Comparison of ENCODE assay signal across 11 mouse cellular contexts in the genomic region with DNA sequence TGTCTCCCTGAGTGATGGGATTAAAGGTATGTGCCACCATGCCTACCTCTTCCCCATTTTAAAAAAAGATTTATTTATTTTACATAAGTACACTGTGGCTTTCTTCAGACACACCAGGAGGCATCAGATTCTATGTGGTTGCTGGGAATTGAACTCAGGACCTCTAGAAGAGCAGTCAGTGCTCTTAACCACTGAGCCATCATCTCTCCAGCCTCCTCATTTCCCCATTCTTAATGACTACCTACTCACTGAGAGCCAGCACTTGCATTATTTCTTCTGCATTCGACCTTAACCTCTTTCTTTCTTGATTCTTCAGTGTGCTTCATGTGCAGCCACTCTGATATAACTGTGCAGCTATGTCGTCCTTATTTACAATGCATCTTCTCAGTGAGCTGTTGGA. TPM values are rescaled to one million over a fixed set of nuclear protein-coding genes. Genes with fewer than 3 reads are reported as not detected.
"Had no signal": no experiment of that assay in that cellular context is flagged by ENCODE, and none has a peak within 500 bp of the region (broad histone marks: within the 10 kb centered on the region; RNA-seq: fewer than 3 reads in every experiment).

No protein-coding gene starts in this region.

- H3K4me2 ChIP-seq: liver, embryonic 13.5 days; midbrain, embryonic 11.5 days had no signal

- H3K9me3 ChIP-seq: liver, embryonic 13.5 days had no signal

- H3K4me1 ChIP-seq: liver, embryonic 13.5 days had no signal

- H3K9ac ChIP-seq: liver, embryonic 13.5 days had no signal

- DNase-seq: kidney, postnatal 25 days; liver, embryonic 13.5 days; lung, adult 2 months; lung, postnatal 14 days; lung, postnatal 4 days; midbrain, embryonic 14.5 days; thymus, adult 18-20 months; thymus, postnatal 36 days had no signal

- H3K4me3 ChIP-seq: liver, embryonic 13.5 days had no signal

- H3K27me3 ChIP-seq: liver, embryonic 13.5 days had no signal

- H3K27ac ChIP-seq: kidney, postnatal 0 days; liver, embryonic 13.5 days had no signal

RNA-seq across cellular contexts. Expression of a gene that starts 14.9 kb away (rescaled TPM):
- total RNA-seq: megakaryocyte-erythroid progenitor cell, adult 5-6 weeks had no signal
